Mouse (Mus musculus) adrenal gland, postnatal 10 days (tissue): ENCODE data around the gene Olfr54. TPM values are rescaled to one million over a fixed set of nuclear protein-coding genes. Genes with fewer than 3 reads are reported as not detected.
"Not testable (repeated sequence)": the region's sequence is repeated elsewhere in the genome, so short reads cannot be mapped to it uniquely, and the experiment has no call there.

ENCODE experiments used
- DNase-seq: peaks from one replicate; pipeline ENCODE4 v3.0.0; 2021; ENCODE audit warnings: mixed read lengths
- long read RNA-seq, 2 experiments: library from polyadenylated mRNA; stranded (forward); transcript quantifications; one replicate each; pipeline ENCODE4 v2.0.0; 2021
- total RNA-seq, 2 experiments: library from RNA; stranded (reverse); gene quantifications; 2 replicates each; pipeline ENCODE4 v1.2.3; 2021

The Olfr54 gene
- under 1 TPM; 0.09 to 0.33 TPM for total RNA-seq
- long read RNA-seq, experiment 1: 0 reads
- long read RNA-seq, experiment 2: 0 reads

- no peak for DNase-seq
These were observed at the start of gene Olfr54 for GRCm38 (mm10) chr11:51013936-51014335. Gene Olfr54, plus strand, starts transcription at chr11:51014236.

GRCm38 (mm10) chr11:50964886-50965285 lies 49.1 kb upstream of the Olfr54 start:
- DNase-seq: no peak

- no peak for DNase-seq
These were observed 47.8 kb upstream of the Olfr54 start, which contains the start of gene Olfr1378 for GRCm38 (mm10) chr11:50966230-50966629. Gene Olfr1378, plus strand, starts transcription at chr11:50966530.

GRCm38 (mm10) chr11:50977216-50977615 lies 36.8 kb upstream of the Olfr54 start:
- peak; percentile 46 for DNase-seq

GRCm38 (mm10) chr11:50981667-50982066 lies 32.4 kb upstream of the Olfr54 start, which contains the start of gene Olfr1377:
Gene Olfr1377, plus strand, starts transcription at chr11:50981967.
- DNase-seq: no peak

GRCm38 (mm10) chr11:51003296-51003695 lies 10.7 kb upstream of the Olfr54 start, which contains the start of gene Olfr51:
Gene Olfr51, plus strand, starts transcription at chr11:51003596.
- DNase-seq: no peak

GRCm38 (mm10) chr11:51011821-51012220 lies 2.2 kb upstream of the Olfr54 start:
- DNase-seq: peak; percentile 92

GRCm38 (mm10) chr11:51016341-51016740 lies 2.3 kb downstream of the Olfr54 start:
- no peak for DNase-seq

- not testable (repeated sequence) for DNase-seq
These were observed 12.8 kb downstream of the Olfr54 start for GRCm38 (mm10) chr11:51026811-51027210.

- DNase-seq: not testable (repeated sequence)
These were observed 15.3 kb downstream of the Olfr54 start for GRCm38 (mm10) chr11:51029381-51029780.

- no peak for DNase-seq
These were observed 16.2 kb downstream of the Olfr54 start for GRCm38 (mm10) chr11:51030225-51030624.

GRCm38 (mm10) chr11:51032851-51033250 lies 18.8 kb downstream of the Olfr54 start:
- DNase-seq: peak; percentile 39

- not testable (repeated sequence) for DNase-seq
These were observed 20.1 kb downstream of the Olfr54 start for GRCm38 (mm10) chr11:51034141-51034540.

GRCm38 (mm10) chr11:51035951-51036350 lies 21.9 kb downstream of the Olfr54 start:
- peak; percentile 88 for DNase-seq

- not testable (repeated sequence) for DNase-seq
These were observed 30.7 kb downstream of the Olfr54 start for GRCm38 (mm10) chr11:51044776-51045175.

GRCm38 (mm10) chr11:51047809-51048208 lies 33.8 kb downstream of the Olfr54 start, which contains the start of gene Olfr1375:
Gene Olfr1375, plus strand, starts transcription at chr11:51048109.
- not testable (repeated sequence) for DNase-seq

GRCm38 (mm10) chr11:51051678-51052077 lies 37.6 kb downstream of the Olfr54 start:
- DNase-seq: no peak

- peak; percentile 18 for DNase-seq
These were observed 39.2 kb downstream of the Olfr54 start for GRCm38 (mm10) chr11:51053230-51053629.

- peak; percentile 79 for DNase-seq
These were observed 45.1 kb downstream of the Olfr54 start, which contains the start of gene Zfp354a for GRCm38 (mm10) chr11:51059151-51059571. Gene Zfp354a, plus strand, starts transcription at chr11:51059257.

GRCm38 (mm10) chr11:51059640-51060039 lies 45.6 kb downstream of the Olfr54 start:
- DNase-seq: no peak

GRCm38 (mm10) chr11:51060981-51061380 lies 46.9 kb downstream of the Olfr54 start:
- DNase-seq: peak; percentile 41

GRCm38 (mm10) chr11:51063276-51063675 lies 49.2 kb downstream of the Olfr54 start:
- DNase-seq: peak; percentile 15

- DNase-seq: no peak
These were observed 49.8 kb downstream of the Olfr54 start for GRCm38 (mm10) chr11:51063841-51064240.
